Mouse (Mus musculus) olfactory bulb, adult 2 months (tissue): ENCODE results near the gene Batf2. TPM values are rescaled to one million over a fixed set of nuclear protein-coding genes. Genes with fewer than 3 reads are reported as not detected.

Source experiments
- H3K27ac ChIP-seq: fragments of 200-500 bp; 2 replicates; pipeline ENCODE4 v1.5.1; 2012; ENCODE audit warnings: low read depth, low read length; ENCODE audit not compliant: insufficient read depth
- H3K4me1 ChIP-seq: fragments of 200-500 bp; 2 replicates; pipeline ENCODE4 v1.6.1; 2012; ENCODE audit warnings: low read length; ENCODE audit not compliant: control insufficient read depth, insufficient read depth
- H3K4me3 ChIP-seq: fragments of 200-500 bp; 2 replicates; pipeline ENCODE4 v1.5.1; 2012; ENCODE audit warnings: mild to moderate bottlenecking, low read depth, low read length, moderate library complexity; ENCODE audit not compliant: insufficient read depth
- CTCF ChIP-seq: fragments of 200-500 bp; IDR thresholded peaks from 2 replicates; pipeline ENCODE4 v1.5.1; 2012; ENCODE audit warnings: low read depth, mild to moderate bottlenecking, low read length, moderate library complexity; ENCODE audit not compliant: insufficient read depth
- POLR2A ChIP-seq: fragments of 200-500 bp; IDR thresholded peaks from 2 replicates; pipeline ENCODE4 v1.6.1; 2012; ENCODE audit warnings: mild to moderate bottlenecking, low read depth, low read length, moderate library complexity; ENCODE audit not compliant: insufficient read depth
- whole genome bisulfite sequencing: fragments of 180-500 bp; shearing (Covaris S2); methylation state at CpG from one replicate; pipeline ENCODE4 v1.1.7; 2018; 5-methylcytosine and 5-hydroxymethylcytosine counted together
- polyA plus RNA-seq: library from polyadenylated mRNA; stranded (reverse); fragments of >200 nt; gene quantifications from 2 replicates; pipeline ENCODE4 v1.2.4, GENCODE M21; 2012; ENCODE audit warnings: low replicate concordance; ENCODE audit not compliant: missing spikeins, insufficient read depth, insufficient read length

Gene Batf2
- polyA plus RNA-seq, 1 experiment, result not detected

DNA sequence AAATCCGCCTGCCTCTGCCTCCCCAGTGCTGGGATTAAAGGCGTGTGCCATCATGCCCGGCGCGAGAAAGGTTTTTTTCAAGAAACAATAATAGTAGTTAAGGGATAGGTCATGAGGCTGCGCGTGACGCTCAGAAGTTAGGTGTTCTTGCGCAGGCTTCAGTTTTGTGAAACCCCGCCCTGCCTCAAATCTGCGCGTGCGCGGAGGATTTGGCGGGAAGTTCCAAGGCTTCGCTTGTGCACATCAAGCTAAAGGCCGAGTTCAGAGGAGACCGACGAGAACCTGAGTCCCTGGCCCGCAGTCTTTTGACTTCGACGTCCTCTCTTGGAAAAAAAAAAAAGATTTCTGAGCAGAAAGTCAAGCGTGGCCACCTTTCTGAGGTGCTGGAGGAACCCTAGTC lies 43.3 kb downstream of the Batf2 start, which contains the start of gene Majin:
Majin (plus strand) TSS at position 258 of the 400 bp plus-strand sequence.
- H3K4me1 ChIP-seq, result no peaks in the 10 kb centered on the region
- no peak within 1 kb of the TSS for H3K4me3 ChIP-seq
- no peak within 1 kb of the TSS for H3K27ac ChIP-seq
- TF ChIP-seq CTCF, result no peak
- no peak for TF ChIP-seq POLR2A
- WGBS, result 89% methylated on average over 23 of the region's 23 CpGs

DNA sequence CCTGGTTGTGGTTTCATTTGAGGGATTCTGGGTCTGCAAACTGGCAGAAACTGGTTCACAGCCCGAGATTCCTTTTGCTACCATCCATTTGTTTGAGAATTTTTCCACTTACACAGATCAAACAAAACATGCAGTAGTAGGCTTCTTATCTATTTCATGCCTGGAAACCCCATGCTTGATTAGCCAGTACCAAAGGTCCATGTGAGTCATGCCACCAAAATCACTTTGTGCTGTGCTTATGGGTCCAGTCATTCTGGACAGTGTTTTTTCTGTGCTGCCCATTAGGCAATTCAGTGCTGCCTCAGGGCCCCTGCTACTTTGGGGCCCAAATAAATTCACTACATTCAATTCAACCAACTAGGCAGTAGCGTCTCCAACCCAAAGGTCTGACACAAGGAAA lies 63.5 kb downstream of the Batf2 start:
- WGBS, result 77% methylated on average over 2 of the region's 2 CpGs
- Histone ChIP-seq H3K27ac (no peak overlapping the region), H3K4me3 (no peak overlapping the region), H3K4me1 (no peaks in the 10 kb centered on the region)
- TF ChIP-seq CTCF (no peak), POLR2A (no peak)

DNA sequence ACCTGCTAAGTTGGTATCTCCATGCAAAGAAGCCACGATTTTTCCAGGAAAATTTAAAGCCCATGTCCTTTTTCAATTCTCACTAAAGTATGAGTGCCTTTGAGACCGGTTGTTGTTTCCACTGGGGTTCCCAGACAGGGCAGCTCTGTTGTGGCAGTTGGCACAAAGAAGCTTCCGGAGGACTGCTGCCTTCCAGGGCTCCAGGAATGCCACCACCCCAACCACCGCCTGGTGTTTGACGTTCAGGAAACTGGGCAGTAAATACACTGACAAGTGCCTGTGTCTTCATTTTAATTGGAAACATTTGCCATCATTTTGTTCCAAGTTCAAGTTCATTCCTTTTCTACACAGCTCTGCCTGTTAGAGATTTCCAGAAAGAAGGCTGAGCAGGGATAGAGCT lies 65.9 kb downstream of the Batf2 start:
- H3K4me1 ChIP-seq, result no peaks in the 10 kb centered on the region
- no peak overlapping the region for H3K27ac ChIP-seq
- WGBS, result 42% methylated on average over 5 of the region's 5 CpGs
- TF ChIP-seq CTCF (no peak), POLR2A (no peak)
- H3K4me3 ChIP-seq, result no peak overlapping the region

DNA sequence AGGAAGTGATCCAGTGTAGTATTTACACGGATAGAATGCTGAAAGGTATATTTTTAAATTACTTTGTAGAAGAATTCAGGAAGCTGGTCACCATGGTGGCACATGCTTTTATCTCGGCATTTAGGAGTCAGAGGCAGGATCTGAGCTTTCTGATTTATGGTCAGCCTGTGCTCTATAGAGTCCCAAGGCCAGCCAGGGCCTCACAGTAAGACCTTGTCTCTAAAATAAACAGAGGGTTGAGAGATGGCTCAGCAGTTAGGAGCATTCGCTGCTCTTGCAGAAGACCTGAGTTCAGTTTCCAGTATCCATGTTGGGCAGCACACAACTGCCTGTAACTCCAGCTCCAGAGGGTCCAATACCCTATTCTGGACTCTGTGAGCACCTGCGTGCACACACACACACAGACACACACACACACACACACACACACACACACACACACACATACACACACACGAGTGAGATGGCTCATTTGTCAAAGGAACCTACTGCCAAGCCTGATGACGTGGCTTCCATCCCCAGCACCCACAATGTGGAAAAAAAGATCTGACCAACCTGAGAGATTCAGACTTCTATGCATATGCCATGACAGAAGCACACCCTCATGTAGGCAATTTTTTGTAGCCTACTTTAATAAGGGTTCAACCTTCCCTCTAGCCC lies 75.4 kb downstream of the Batf2 start:
- Histone ChIP-seq H3K4me3 (no peak overlapping the region), H3K27ac (no peak overlapping the region), H3K4me1 (no peaks in the 10 kb centered on the region)
- TF ChIP-seq POLR2A, result no peak
- no peak for TF ChIP-seq CTCF
- 83% methylated on average over 6 of the region's 6 CpGs for WGBS

DNA sequence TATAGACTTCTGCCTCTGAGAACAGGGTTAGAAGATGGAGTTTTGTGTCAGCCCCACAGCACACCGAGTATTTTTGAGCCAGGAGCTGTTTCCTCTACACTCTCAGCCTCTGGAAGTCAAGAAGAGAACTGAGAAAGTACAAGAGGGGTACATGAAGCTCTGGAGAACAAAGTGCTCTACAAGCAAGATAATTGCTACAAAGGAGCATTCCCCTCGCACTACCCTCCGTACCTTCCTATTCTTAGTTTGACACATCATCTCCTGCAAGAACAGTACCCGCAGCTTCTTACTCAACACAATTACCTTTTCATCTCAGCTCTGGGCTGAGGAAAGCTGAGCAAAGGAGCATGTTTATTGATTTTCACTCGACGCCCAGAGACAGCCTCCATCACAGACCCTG lies 77.8 kb downstream of the Batf2 start:
- Histone ChIP-seq H3K4me1 (no peaks in the 10 kb centered on the region), H3K27ac (no peak overlapping the region), H3K4me3 (no peak overlapping the region)
- TF ChIP-seq POLR2A (no peak), CTCF (no peak)
- WGBS, result 38% methylated on average over 6 of the region's 6 CpGs

Other genes starting within 250 kb of the Batf2 start
- gene Tigd3, start 246.8 kb upstream of the Batf2 start, polyA plus RNA-seq, result not detected in 2 replicates
- not detected in 2 replicates for gene Dpf2, start 228.0 kb upstream of the Batf2 start, polyA plus RNA-seq
- gene Cdc42ep2, start 216.2 kb upstream of the Batf2 start, polyA plus RNA-seq, result not detected in 2 replicates
- gene Pola2, start 176.8 kb upstream of the Batf2 start, polyA plus RNA-seq, result not detected in 2 replicates
- gene Slc22a20, start 154.8 kb upstream of the Batf2 start, polyA plus RNA-seq, result not detected in 2 replicates
- not detected in 2 replicates for gene Capn1, start 125.1 kb upstream of the Batf2 start, polyA plus RNA-seq
- not detected in 2 replicates for gene Syvn1, start 94.4 kb upstream of the Batf2 start, polyA plus RNA-seq
- gene Mrpl49, start 83.2 kb upstream of the Batf2 start, polyA plus RNA-seq, result not detected in 2 replicates
- 1,126 and 1,387 TPM in 2 replicates for gene Fau, start 83.1 kb upstream of the Batf2 start, polyA plus RNA-seq
- gene Znhit2, start 79.8 kb upstream of the Batf2 start, polyA plus RNA-seq, result not detected in 2 replicates
- gene Tm7sf2, start 72.6 kb upstream of the Batf2 start, polyA plus RNA-seq, result not detected in 2 replicates
- not detected in 2 replicates for gene Vps51, start 63.8 kb upstream of the Batf2 start, polyA plus RNA-seq
- not detected in 2 replicates for gene Tmem262, start 61.0 kb upstream of the Batf2 start, polyA plus RNA-seq
- not detected in 2 replicates for gene Gm28374, start 58.7 kb upstream of the Batf2 start, polyA plus RNA-seq
- gene Zfpl1, start 56.0 kb upstream of the Batf2 start, polyA plus RNA-seq, result not detected in 2 replicates
- not detected in 2 replicates for gene Cdca5, start 56.0 kb upstream of the Batf2 start, polyA plus RNA-seq
- not detected in 2 replicates for gene AC131692.1, start 46.6 kb upstream of the Batf2 start, polyA plus RNA-seq
- not detected in 2 replicates for gene Naaladl1, start 35.2 kb upstream of the Batf2 start, polyA plus RNA-seq
- not detected in 2 replicates for gene Sac3d1, start 22.3 kb upstream of the Batf2 start, polyA plus RNA-seq
- not detected in 2 replicates for gene Snx15, start 12.7 kb upstream of the Batf2 start, polyA plus RNA-seq
- not detected in 2 replicates for gene Arl2, start 565 bp downstream of the Batf2 start, polyA plus RNA-seq
- gene Majin, start 43.4 kb downstream of the Batf2 start, polyA plus RNA-seq, result not detected in 2 replicates
- not detected in 2 replicates for gene Gpha2, start 85.4 kb downstream of the Batf2 start, polyA plus RNA-seq
- gene Ppp2r5b, start 94.9 kb downstream of the Batf2 start, polyA plus RNA-seq, result not detected in 2 replicates
- not detected in 2 replicates for gene Atg2a, start 100.7 kb downstream of the Batf2 start, polyA plus RNA-seq
- gene Ehd1, start 135.7 kb downstream of the Batf2 start, polyA plus RNA-seq, result not detected in 2 replicates
- not detected in 2 replicates for gene Cdc42bpg, start 165.5 kb downstream of the Batf2 start, polyA plus RNA-seq
- not detected in 2 replicates for gene Men1, start 194.0 kb downstream of the Batf2 start, polyA plus RNA-seq
- gene Map4k2, start 200.2 kb downstream of the Batf2 start, polyA plus RNA-seq, result 158 TPM in 1 of 2 replicates, not detected in the other
- gene Sf1, start 222.7 kb downstream of the Batf2 start, polyA plus RNA-seq, result 340 TPM in 1 of 2 replicates, not detected in the other
- gene Pygm, start 243.4 kb downstream of the Batf2 start, polyA plus RNA-seq, result not detected in 2 replicates